Mouse (Mus musculus): ENCODE data around the gene Pygb.
A peak's percentile ranks its signal among the peaks of the same experiment; 100 is the strongest.

- TF ChIP-seq CTCF (IDR thresholded peaks at IDR 0.05; ENCODE audit: low read depth, low read length) (peak; percentile 65), POLR2A (IDR thresholded peaks at IDR 0.05; ENCODE audit: insufficient read depth, low read length) (peak; percentile 76), EP300 (IDR thresholded peaks at IDR 0.05; ENCODE audit: insufficient read depth, low read depth, low read length) (0 out of 2 replicates have a peak, but pooled peaks have one; percentile 33)
These were observed 37.7 kb upstream of the Pygb start, which contains the start of gene Entpd6 for GRCm38 (mm10) chr2:150748854-150749253.

Data from ES-Bruce4 (cell line).